Mouse (Mus musculus) erythroblast, embryonic 14.5 days (primary cell): ENCODE measurements at regions not wholly inside any gene's neighbourhood (a gene's known extent, or its start where the extent isn't known, plus 50 kb on each side); places are given as distances from the start of the nearest gene placed in this dataset.

Experiments used
- H3K27me3 ChIP-seq: 2 replicates; pipeline ENCODE4 v1.6.1; 2012; ENCODE audit warnings: inconsistent platforms; ENCODE audit not compliant: control insufficient read depth
- H3K36me3 ChIP-seq: 2 replicates; pipeline ENCODE4 v1.6.1; 2012; ENCODE audit warnings: mild to moderate bottlenecking, inconsistent platforms; ENCODE audit not compliant: control insufficient read depth
- H3K4me1 ChIP-seq: 2 replicates; pipeline ENCODE4 v1.6.1; 2012; ENCODE audit warnings: inconsistent platforms; ENCODE audit not compliant: control insufficient read depth
- H3K4me3 ChIP-seq: replicated peaks from 2 replicates; pipeline ENCODE3; 2012; ENCODE audit warnings: moderate library complexity, mild to moderate bottlenecking, inconsistent platforms
- H3K9me3 ChIP-seq: 2 replicates; pipeline ENCODE4 v1.6.1; 2012; ENCODE audit warnings: low read length, inconsistent platforms, mixed read lengths; ENCODE audit not compliant: control insufficient read depth
- GATA1 ChIP-seq: IDR thresholded peaks from 2 replicates; pipeline ENCODE4 v1.6.1; 2012; ENCODE audit warnings: low read length, inconsistent platforms, mixed read lengths
- TAL1 ChIP-seq: IDR thresholded peaks from 3 replicates; pipeline ENCODE4 v1.6.1; 2012; ENCODE audit warnings: low read length, inconsistent platforms, mixed read lengths

GRCm38 (mm10) chr14:24754753-24755152 is 267.8 kb downstream of the Rps24 start:
- no peaks in the 10 kb centered on the region for H3K9me3 ChIP-seq

GRCm38 (mm10) chr14:24755426-24756117 is 268.6 kb downstream of the Rps24 start:
- Histone ChIP-seq H3K4me1 (no peaks in the 10 kb centered on the region), H3K4me3 (no peak overlapping the region), H3K9me3 (no peaks in the 10 kb centered on the region), H3K27me3 (no peaks in the 10 kb centered on the region), H3K36me3 (no peaks in the 10 kb centered on the region)
- TF ChIP-seq GATA1 (no peak), TAL1 (no peak)

More at GRCm38 (mm10) chr14:24754753-24755152, 267.8 kb downstream of the Rps24 start:
- H3K36me3 ChIP-seq, result no peaks in the 10 kb centered on the region
- no peaks in the 10 kb centered on the region for H3K4me1 ChIP-seq
- no peak overlapping the region for H3K4me3 ChIP-seq
- H3K27me3 ChIP-seq, result no peaks in the 10 kb centered on the region
- TF ChIP-seq TAL1, result no peak
- TF ChIP-seq GATA1, result no peak

GRCm38 (mm10) chr14:24757302-24757701 is 270.4 kb downstream of the Rps24 start:
- TF ChIP-seq TAL1 (no peak), GATA1 (no peak)
- Histone ChIP-seq H3K27me3 (no peaks in the 10 kb centered on the region), H3K9me3 (no peaks in the 10 kb centered on the region)

GRCm38 (mm10) chr14:24757843-24758242 is 270.9 kb downstream of the Rps24 start:
- H3K9me3 ChIP-seq, result no peaks in the 10 kb centered on the region

More at GRCm38 (mm10) chr14:24757302-24757701, 270.4 kb downstream of the Rps24 start:
- Histone ChIP-seq H3K36me3 (no peaks in the 10 kb centered on the region), H3K4me1 (no peaks in the 10 kb centered on the region), H3K4me3 (no peak overlapping the region)

GRCm38 (mm10) chr14:24760926-24761325 is 274.0 kb downstream of the Rps24 start:
- Histone ChIP-seq H3K9me3 (no peaks in the 10 kb centered on the region), H3K4me1 (no peaks in the 10 kb centered on the region)

More at GRCm38 (mm10) chr14:24757843-24758242, 270.9 kb downstream of the Rps24 start:
- no peaks in the 10 kb centered on the region for H3K27me3 ChIP-seq
- no peaks in the 10 kb centered on the region for H3K36me3 ChIP-seq
- TF ChIP-seq GATA1 (no peak), TAL1 (no peak)
- no peak overlapping the region for H3K4me3 ChIP-seq
- H3K4me1 ChIP-seq, result no peaks in the 10 kb centered on the region

GRCm38 (mm10) chr14:24762468-24763274 is 275.7 kb downstream of the Rps24 start:
- no peaks in the 10 kb centered on the region for H3K27me3 ChIP-seq
- no peaks in the 10 kb centered on the region for H3K4me1 ChIP-seq
- H3K4me3 ChIP-seq, result no peak overlapping the region
- H3K36me3 ChIP-seq, result no peaks in the 10 kb centered on the region
- TF ChIP-seq GATA1 (no peak), TAL1 (no peak)
- H3K9me3 ChIP-seq, result no peaks in the 10 kb centered on the region

More at GRCm38 (mm10) chr14:24760926-24761325, 274.0 kb downstream of the Rps24 start:
- no peak for TF ChIP-seq GATA1
- TF ChIP-seq TAL1, result no peak
- no peaks in the 10 kb centered on the region for H3K27me3 ChIP-seq
- H3K36me3 ChIP-seq, result no peaks in the 10 kb centered on the region
- H3K4me3 ChIP-seq, result no peak overlapping the region

GRCm38 (mm10) chr14:24763275-24763812 is 276.4 kb downstream of the Rps24 start:
- no peaks in the 10 kb centered on the region for H3K9me3 ChIP-seq
- TF ChIP-seq TAL1, result no peak
- no peak for TF ChIP-seq GATA1

GRCm38 (mm10) chr14:24763845-24764244 is 276.9 kb downstream of the Rps24 start:
- Histone ChIP-seq H3K4me3 (no peak overlapping the region), H3K36me3 (no peaks in the 10 kb centered on the region), H3K9me3 (no peaks in the 10 kb centered on the region), H3K4me1 (no peaks in the 10 kb centered on the region), H3K27me3 (no peaks in the 10 kb centered on the region)
- no peak for TF ChIP-seq TAL1
- no peak for TF ChIP-seq GATA1

More at GRCm38 (mm10) chr14:24763275-24763812, 276.4 kb downstream of the Rps24 start:
- H3K4me3 ChIP-seq, result no peak overlapping the region
- no peaks in the 10 kb centered on the region for H3K36me3 ChIP-seq
- H3K4me1 ChIP-seq, result no peaks in the 10 kb centered on the region
- no peaks in the 10 kb centered on the region for H3K27me3 ChIP-seq

- Histone ChIP-seq H3K27me3 (no peaks in the 10 kb centered on the region), H3K36me3 (no peaks in the 10 kb centered on the region), H3K4me3 (no peak overlapping the region), H3K9me3 (no peaks in the 10 kb centered on the region), H3K4me1 (no peaks in the 10 kb centered on the region)
- no peak for TF ChIP-seq GATA1
- no peak for TF ChIP-seq TAL1
Measured at GRCm38 (mm10) chr14:24766260-24766659, 279.3 kb downstream of the Rps24 start.
